Mouse (Mus musculus): ENCODE measurements at regions not wholly inside any gene's neighbourhood (a gene's known extent, or its start where the extent isn't known, plus 50 kb on each side); places are given as distances from the start of the nearest gene placed in this dataset.

GRCm38 (mm10) chr6:148522893-148523292 lies 78.7 kb upstream of the Tmtc1 start:
- TF ChIP-seq POLR2A (IDR thresholded peaks at IDR 0.05; ENCODE audit: borderline replicate concordance, extremely low read depth, low read depth, low read length) (no peak), CTCF (IDR thresholded peaks at IDR 0.05; ENCODE audit: insufficient read depth, low read length) (no peak)

Measured in lung, adult 2 months (tissue).